Mouse (Mus musculus): Measurements from ENCODE around the gene I830077J02Rik.
"Not testable (repeated sequence)": the region's sequence is repeated elsewhere in the genome, so short reads cannot be mapped to it uniquely, and the experiment has no call there.

DNA sequence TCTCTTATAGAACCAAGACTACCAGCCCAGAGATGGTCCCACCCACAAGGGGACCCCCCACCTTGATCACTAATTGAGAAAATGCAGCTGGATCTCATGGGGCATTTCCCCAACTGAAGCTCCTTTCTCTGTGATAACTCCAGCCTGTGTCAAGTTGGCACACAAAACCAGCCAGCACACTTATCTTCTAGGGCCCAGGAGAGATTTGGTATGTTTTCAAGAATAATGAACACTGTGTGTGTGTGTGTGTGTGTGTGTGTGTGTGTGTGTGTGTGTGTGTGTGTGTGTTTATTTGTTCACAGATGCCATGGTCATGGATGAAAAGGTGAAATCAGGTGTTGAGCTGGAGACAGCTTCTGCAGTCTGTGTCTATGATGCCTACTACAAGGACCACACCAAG, 16.0 kb downstream of the I830077J02Rik start:
- TF ChIP-seq CTCF (IDR thresholded peaks at IDR 0.05; ENCODE audit: low read depth, low read length); GATA1 (IDR thresholded peaks at IDR 0.05; ENCODE audit: borderline replicate concordance, low read length); TAL1 (conservative IDR thresholded peaks at IDR 0.05; ENCODE audit: low read depth, low read length): not testable (repeated sequence)
